Mouse (Mus musculus) lung, embryonic 15.5 days (tissue): ENCODE data around the gene Artn. TPM values are rescaled to one million over a fixed set of nuclear protein-coding genes. Genes with fewer than 3 reads are reported as not detected.

Experiments used
- ATAC-seq: fragments of 200-750 bp; cut with Nextera tagmentation; 2 replicates; pipeline ENCODE4 v1.8.0; 2017; ENCODE audit warnings: moderate number of reproducible peaks, borderline replicate concordance; ENCODE audit not compliant: low FRiP score, low TSS enrichment; ENCODE audit errors: extremely low read depth
- H3K27ac ChIP-seq: fragments of 300-500 bp; sonication (generic); 2 replicates; pipeline ENCODE4 v1.5.1; 2015; ENCODE audit warnings: moderate library complexity, mild to moderate bottlenecking, inconsistent platforms
- H3K27me3 ChIP-seq: fragments of 300-500 bp; sonication (generic); 2 replicates; pipeline ENCODE4 v1.6.1; 2015; ENCODE audit warnings: inconsistent platforms
- H3K36me3 ChIP-seq: fragments of 300-500 bp; sonication (generic); 2 replicates; pipeline ENCODE4 v1.6.1; 2015; ENCODE audit warnings: inconsistent platforms
- H3K4me1 ChIP-seq: fragments of 300-500 bp; sonication (generic); 2 replicates; pipeline ENCODE4 v1.6.1; 2015; ENCODE audit warnings: inconsistent platforms
- H3K4me2 ChIP-seq: fragments of 300-500 bp; sonication (generic); 2 replicates; pipeline ENCODE4 v1.6.1; 2015; ENCODE audit warnings: inconsistent platforms, mild to moderate bottlenecking, moderate library complexity
- H3K4me3 ChIP-seq: fragments of 300-500 bp; sonication (generic); 2 replicates; pipeline ENCODE4 v1.5.1; 2015; ENCODE audit warnings: mild to moderate bottlenecking, inconsistent platforms
- H3K9ac ChIP-seq: fragments of 300-500 bp; sonication (generic); 2 replicates; pipeline ENCODE4 v1.6.1; 2015; ENCODE audit warnings: inconsistent platforms
- H3K9me3 ChIP-seq: fragments of 300-500 bp; sonication (generic); 2 replicates; pipeline ENCODE4 v1.6.1; 2016; ENCODE audit warnings: inconsistent platforms
- WGBS: fragments of 180-500 bp; shearing (Covaris S2); methylation state at CpG from one replicate; pipeline ENCODE4 v1.1.7; 2015; 5-methylcytosine and 5-hydroxymethylcytosine counted together
- polyA plus RNA-seq: library from polyadenylated mRNA; unstranded; fragments of >200 nt; fragmentation: Nextera tagmentation; extraction: Ambion mirVana; gene quantifications from 2 replicates; pipeline ENCODE4 v1.2.1, GENCODE M21; 2015

Gene Artn
- polyA plus RNA-seq, 1 experiment from 2014 or later: 3.1 TPM

GRCm38 (mm10) chr4:117917847-117918246 is 11.7 kb downstream of the Artn start:
- Histone ChIP-seq H3K9me3 (no peaks in the 10 kb centered on the region), H3K4me2 (no peak overlapping the region), H3K36me3 (no peaks in the 10 kb centered on the region), H3K4me3 (no peak overlapping the region), H3K27me3 (peaks cover 9% of the 10 kb centered on the region; the same call in 1 of the 2 replicates), H3K4me1 (peaks cover 30% of the 10 kb centered on the region), H3K9ac (no peak overlapping the region), H3K27ac (no peak overlapping the region)
- whole genome bisulfite sequencing: 83% methylated on average over 4 of the region's 4 CpGs
- no peak for ATAC-seq

DNA sequence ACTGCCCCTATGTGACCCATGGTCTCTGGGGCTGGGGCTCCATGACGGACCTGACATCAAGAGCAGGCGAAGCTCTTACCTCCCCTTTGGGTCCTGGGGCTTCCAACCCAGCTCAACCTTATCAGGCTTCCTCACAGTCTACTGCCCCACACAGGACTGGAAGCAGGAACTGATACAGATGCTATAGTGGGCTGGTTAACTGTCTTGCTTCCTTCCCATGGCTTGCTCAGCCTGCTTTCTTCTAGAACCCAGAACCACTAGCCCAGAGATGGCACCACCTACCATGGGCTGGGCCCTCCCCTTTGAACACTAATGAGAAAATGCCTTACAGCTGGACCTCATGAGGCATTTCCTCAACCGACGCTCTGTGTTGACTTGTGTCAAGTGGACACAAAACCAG is 12.2 kb downstream of the Artn start:
- no peaks in the 10 kb centered on the region for H3K9me3 ChIP-seq
- H3K36me3 ChIP-seq: peaks cover under 1% of the 10 kb centered on the region; the same call in 1 of the 2 replicates
- no peak overlapping the region for H3K9ac ChIP-seq
- H3K27ac ChIP-seq: no peak overlapping the region
- peaks cover 5% of the 10 kb centered on the region; the same call in 1 of the 2 replicates for H3K27me3 ChIP-seq
- no peak overlapping the region for H3K4me2 ChIP-seq
- WGBS: 81% methylated on average over 4 of the region's 4 CpGs
- H3K4me3 ChIP-seq: no peak overlapping the region
- peaks cover 33% of the 10 kb centered on the region for H3K4me1 ChIP-seq
- ATAC-seq: no peak

GRCm38 (mm10) chr4:117916386-117916785 is 13.2 kb downstream of the Artn start:
- no peak overlapping the region for H3K9ac ChIP-seq
- H3K4me2 ChIP-seq: peak overlapping the region; percentile 98; the same call in 1 of the 2 replicates
- 53% methylated on average over 5 of the region's 5 CpGs for WGBS

DNA sequence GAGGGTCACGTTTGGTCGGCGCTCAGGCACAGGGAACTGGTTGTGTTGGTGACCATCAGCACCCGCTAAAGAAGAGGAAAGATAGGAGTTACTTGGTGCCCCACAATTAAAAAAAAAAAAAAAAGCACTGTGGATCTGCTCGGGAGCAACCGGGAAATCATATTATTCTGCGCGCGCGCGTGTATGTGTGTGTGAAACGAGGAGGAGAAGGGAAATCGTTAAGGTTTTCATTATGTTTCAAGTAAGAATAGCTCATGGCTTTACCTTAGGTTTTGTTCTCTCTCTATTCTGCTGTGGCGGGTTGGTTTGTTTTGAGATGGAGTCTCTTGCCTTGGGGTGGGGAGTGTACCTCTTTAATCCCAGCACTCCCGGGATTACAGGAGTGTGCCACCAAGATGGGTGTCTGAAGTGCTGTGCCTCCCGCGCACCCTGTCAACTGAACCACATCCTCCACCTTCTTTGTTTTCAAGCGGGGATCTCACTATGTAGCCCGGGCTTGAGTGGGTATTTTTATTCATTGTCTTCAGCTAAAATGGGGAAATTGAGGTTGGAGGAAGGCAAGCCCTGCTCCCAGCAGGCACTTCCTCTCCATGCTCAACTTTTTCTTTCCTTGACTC is 14.0 kb downstream of the Artn start:
- Histone ChIP-seq H3K4me2 (peak overlapping the region; percentile 98), H3K27me3 (no peaks in the 10 kb centered on the region), H3K4me1 (peaks cover 33% of the 10 kb centered on the region), H3K9ac (peak overlapping the region; percentile 70), H3K36me3 (peaks cover 15% of the 10 kb centered on the region; the same call in 1 of the 2 replicates), H3K27ac (peak overlapping the region; percentile 85), H3K4me3 (peak overlapping the region; percentile 67), H3K9me3 (no peaks in the 10 kb centered on the region)
- WGBS: 1% methylated on average over 19 of the region's 19 CpGs
- ATAC-seq: no peak

More at GRCm38 (mm10) chr4:117916386-117916785, 13.2 kb downstream of the Artn start:
- Histone ChIP-seq H3K4me3 (no peak overlapping the region), H3K36me3 (peaks cover 10% of the 10 kb centered on the region; the same call in 1 of the 2 replicates), H3K9me3 (no peaks in the 10 kb centered on the region), H3K4me1 (peaks cover 33% of the 10 kb centered on the region), H3K27ac (no peak overlapping the region), H3K27me3 (no peaks in the 10 kb centered on the region)
- ATAC-seq: no peak

GRCm38 (mm10) chr4:117914591-117915442 is 14.7 kb downstream of the Artn start, which contains the start of gene Ipo13:
Gene Ipo13, minus strand, starts transcription at chr4:117914999.
- H3K9me3 ChIP-seq: no peaks in the 10 kb centered on the region
- H3K4me1 ChIP-seq: peaks cover 33% of the 10 kb centered on the region
- H3K9ac ChIP-seq: peak within 1 kb of the TSS; percentile 70
- H3K4me2 ChIP-seq: peak within 1 kb of the TSS; percentile 98
- H3K27ac ChIP-seq: peak within 1 kb of the TSS; percentile 85
- WGBS: under 1% methylated on average over 58 of the region's 61 CpGs
- H3K36me3 ChIP-seq: peaks cover 15% of the 10 kb centered on the region; the same call in 1 of the 2 replicates
- ATAC-seq: peak; percentile 92
- peak within 1 kb of the TSS; percentile 67 for H3K4me3 ChIP-seq
- H3K27me3 ChIP-seq: no peaks in the 10 kb centered on the region

DNA sequence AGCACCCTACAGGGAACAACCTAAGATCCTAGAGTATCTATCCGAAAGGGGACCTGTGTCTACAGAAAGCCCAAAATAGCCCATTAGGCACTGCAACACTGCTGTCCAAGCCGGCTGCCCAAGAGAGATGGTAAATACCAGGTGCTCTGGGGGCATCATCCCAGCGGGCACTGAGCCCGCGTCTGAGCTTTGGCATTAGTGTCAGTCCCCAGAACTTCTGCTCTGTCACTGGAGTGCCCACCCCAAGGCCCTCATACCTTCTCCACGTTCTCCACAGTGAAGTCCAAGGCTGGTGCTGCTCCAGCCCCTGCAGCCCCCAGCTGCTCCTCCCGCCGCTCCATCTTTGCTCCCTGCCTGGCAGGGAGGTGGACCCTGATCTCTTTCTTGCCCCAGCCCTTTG is 15.5 kb downstream of the Artn start:
- peak overlapping the region; percentile 70 for H3K9ac ChIP-seq
- H3K4me2 ChIP-seq: peak overlapping the region; percentile 98
- peak overlapping the region; percentile 67 for H3K4me3 ChIP-seq
- H3K36me3 ChIP-seq: peaks cover 15% of the 10 kb centered on the region; the same call in 1 of the 2 replicates
- H3K4me1 ChIP-seq: peaks cover 34% of the 10 kb centered on the region
- 11% methylated on average over 8 of the region's 8 CpGs for WGBS
- 0 out of 2 replicates have a peak, but pooled peaks have one; percentile 3 for ATAC-seq
- 0 out of 2 replicates have a peak overlapping the region, but pooled peaks have one; percentile 13 for H3K27ac ChIP-seq
- no peaks in the 10 kb centered on the region for H3K27me3 ChIP-seq
- H3K9me3 ChIP-seq: no peaks in the 10 kb centered on the region

GRCm38 (mm10) chr4:117913421-117913820 is 16.1 kb downstream of the Artn start:
- H3K4me3 ChIP-seq: peak overlapping the region; percentile 67
- no peak for ATAC-seq
- H3K27me3 ChIP-seq: no peaks in the 10 kb centered on the region
- H3K9ac ChIP-seq: peak overlapping the region; percentile 70; the same call in 1 of the 2 replicates
- H3K4me2 ChIP-seq: peak overlapping the region; percentile 98
- no peaks in the 10 kb centered on the region for H3K9me3 ChIP-seq
- peaks cover 18% of the 10 kb centered on the region; the same call in 1 of the 2 replicates for H3K36me3 ChIP-seq
- H3K4me1 ChIP-seq: peaks cover 38% of the 10 kb centered on the region
- 46% methylated on average over 3 of the region's 3 CpGs for WGBS
- no peak overlapping the region for H3K27ac ChIP-seq

- no peak overlapping the region for H3K4me3 ChIP-seq
Measured at GRCm38 (mm10) chr4:117912685-117913273, 16.8 kb downstream of the Artn start.

DNA sequence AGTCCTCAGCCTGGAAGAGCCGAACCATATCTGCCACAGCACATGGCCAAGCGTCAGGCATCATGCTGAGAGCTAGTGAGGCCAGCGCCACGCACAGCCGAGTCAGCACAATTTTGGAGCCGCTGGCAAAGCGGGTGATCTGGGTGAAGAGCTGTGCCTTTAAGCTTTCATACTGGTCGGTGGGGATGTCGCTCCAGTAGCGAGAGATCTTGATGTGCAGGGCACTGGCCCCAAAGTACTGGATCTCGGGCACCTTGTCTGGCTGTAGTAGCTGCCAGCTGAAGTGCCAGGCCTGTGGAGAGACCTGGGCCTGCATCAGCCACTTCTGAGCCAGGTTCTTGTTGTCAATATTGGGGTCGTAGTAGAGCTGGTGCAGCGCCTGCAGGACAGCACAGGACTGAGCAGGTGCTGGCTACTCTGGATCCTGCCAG is 17.4 kb downstream of the Artn start:
- no peak overlapping the region for H3K4me2 ChIP-seq
- no peak for ATAC-seq
- WGBS: 88% methylated on average over 13 of the region's 13 CpGs

More at GRCm38 (mm10) chr4:117912685-117913273, 16.8 kb downstream of the Artn start:
- H3K36me3 ChIP-seq: peaks cover 18% of the 10 kb centered on the region; the same call in 1 of the 2 replicates
- H3K4me2 ChIP-seq: peak overlapping the region; percentile 98
- no peak overlapping the region for H3K9ac ChIP-seq
- 53% methylated on average over 7 of the region's 7 CpGs for WGBS
- no peaks in the 10 kb centered on the region for H3K27me3 ChIP-seq
- H3K4me1 ChIP-seq: peaks cover 38% of the 10 kb centered on the region
- H3K27ac ChIP-seq: no peak overlapping the region
- ATAC-seq: no peak
- no peaks in the 10 kb centered on the region for H3K9me3 ChIP-seq

GRCm38 (mm10) chr4:117908834-117909453 is 20.6 kb downstream of the Artn start:
- Histone ChIP-seq H3K36me3 (peaks cover 34% of the 10 kb centered on the region; the same call in 1 of the 2 replicates), H3K27me3 (no peaks in the 10 kb centered on the region), H3K4me3 (no peak overlapping the region), H3K9ac (no peak overlapping the region), H3K4me2 (no peak overlapping the region), H3K9me3 (no peaks in the 10 kb centered on the region), H3K4me1 (peaks cover 24% of the 10 kb centered on the region), H3K27ac (no peak overlapping the region)
- WGBS: 74% methylated on average over 8 of the region's 8 CpGs
- ATAC-seq: no peak

More for the DNA sequence above, 17.4 kb downstream of the Artn start:
- Histone ChIP-seq H3K9me3 (no peaks in the 10 kb centered on the region), H3K4me1 (peaks cover 34% of the 10 kb centered on the region), H3K27me3 (no peaks in the 10 kb centered on the region), H3K9ac (no peak overlapping the region), H3K36me3 (peaks cover 18% of the 10 kb centered on the region; the same call in 1 of the 2 replicates), H3K4me3 (no peak overlapping the region), H3K27ac (no peak overlapping the region)

DNA sequence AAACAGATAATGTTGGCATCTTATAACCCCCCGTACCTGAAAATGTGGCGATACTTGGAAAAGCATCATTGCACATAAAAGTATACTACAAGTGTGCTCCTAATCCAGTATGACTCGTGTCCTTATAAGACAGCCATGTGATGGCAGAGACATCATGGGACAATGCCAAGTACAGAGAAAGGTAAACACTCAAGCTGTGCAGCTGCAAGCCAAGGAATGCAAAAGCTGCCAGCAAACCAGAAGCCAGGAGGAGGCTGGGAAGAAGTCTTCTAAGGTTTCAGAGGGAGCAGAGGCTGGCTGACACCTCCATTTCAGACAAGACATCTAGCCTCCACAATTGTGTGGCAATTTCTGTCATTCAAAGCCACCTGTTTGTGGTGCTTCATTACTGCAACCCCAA is 23.4 kb downstream of the Artn start:
- Histone ChIP-seq H3K27ac (no peak overlapping the region), H3K27me3 (no peaks in the 10 kb centered on the region), H3K36me3 (peaks cover 49% of the 10 kb centered on the region), H3K4me3 (no peak overlapping the region), H3K9ac (no peak overlapping the region), H3K4me1 (peaks cover 10% of the 10 kb centered on the region), H3K4me2 (no peak overlapping the region), H3K9me3 (no peaks in the 10 kb centered on the region)
- peak; percentile 8; the same call in 1 of the 2 replicates for ATAC-seq
- 54% methylated on average over 3 of the region's 3 CpGs for WGBS
